12 mouse cellular contexts compared by ENCODE assay signal in the genomic region with DNA sequence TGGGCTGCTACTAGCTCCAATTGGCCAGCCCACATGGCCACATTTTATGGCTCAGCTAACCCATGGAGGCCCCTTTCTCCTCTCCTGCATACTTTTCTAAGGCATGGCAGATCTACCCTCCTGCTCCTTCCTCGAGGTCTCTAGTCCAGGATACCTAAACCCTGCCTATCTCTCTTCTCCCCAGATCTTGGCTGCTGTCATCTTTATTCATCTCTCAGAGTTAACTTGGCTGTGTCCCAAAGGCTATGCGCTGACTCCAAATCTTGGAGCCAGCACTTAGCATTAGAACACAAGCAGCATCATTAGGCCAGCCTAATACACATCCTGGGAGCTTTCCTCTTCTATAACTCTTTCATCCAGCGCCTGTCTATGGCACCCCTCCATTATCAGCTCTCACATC.
"Had no signal": no experiment of that assay in that cellular context is flagged by ENCODE, and none has a peak within 500 bp of the region (broad histone marks: within the 10 kb centered on the region; RNA-seq: fewer than 3 reads in every experiment).

No protein-coding gene starts in this region.

- H3K9ac ChIP-seq: kidney, embryonic 15.5 days; limb, embryonic 13.5 days; liver, embryonic 14.5 days; midbrain, embryonic 12.5 days; neural tube, embryonic 15.5 days had no signal

- H3K4me3 ChIP-seq: kidney, embryonic 15.5 days; limb, embryonic 13.5 days; midbrain, embryonic 12.5 days; myocyte; neural tube, embryonic 15.5 days had no signal

- H3K36me3 ChIP-seq: kidney, embryonic 15.5 days; limb, embryonic 13.5 days; midbrain, embryonic 12.5 days; neural tube, embryonic 15.5 days had no signal

- H3K27ac ChIP-seq: kidney, embryonic 15.5 days; limb, embryonic 13.5 days; liver, embryonic 14.5 days; midbrain, embryonic 12.5 days; neural tube, embryonic 15.5 days had no signal

- H3K4me2 ChIP-seq: kidney, embryonic 15.5 days; limb, embryonic 13.5 days; midbrain, embryonic 12.5 days; neural tube, embryonic 15.5 days had no signal

- H3K4me1 ChIP-seq: midbrain, embryonic 12.5 days; neural tube, embryonic 15.5 days had no signal

- DNase-seq: left cerebral cortex, postnatal 4 days; lung, adult 18-20 months; right cerebral cortex, adult 18-20 months; right cerebral cortex, postnatal 25 days; thymus, adult 18-20 months; thymus, postnatal 14 days had no signal

- H3K27me3 ChIP-seq: kidney, embryonic 15.5 days; limb, embryonic 13.5 days; midbrain, embryonic 12.5 days; neural tube, embryonic 15.5 days had no signal

- H3K9me3 ChIP-seq: kidney, embryonic 15.5 days; limb, embryonic 13.5 days; midbrain, embryonic 12.5 days; neural tube, embryonic 15.5 days had no signal
